Mouse (Mus musculus): ENCODE measurements at regions not wholly inside any gene's neighbourhood (a gene's known extent, or its start where the extent isn't known, plus 50 kb on each side); places are given as distances from the start of the nearest gene placed in this dataset.

GRCm38 (mm10) chr7:134436917-134437316, 51.5 kb upstream of the D7Ertd443e start:
- no peak for DNase-seq (ENCODE audit: low spot score in 2 of 2)

- DNase-seq (ENCODE audit: low spot score in 2 of 2) = no peak
Measured at GRCm38 (mm10) chr7:134439281-134439680, 53.8 kb upstream of the D7Ertd443e start.

- peak in 1 of 2 experiments; percentile 16 for DNase-seq (ENCODE audit: low spot score in 2 of 2)
Measured at GRCm38 (mm10) chr7:134445008-134445806, 59.7 kb upstream of the D7Ertd443e start.

- DNase-seq (ENCODE audit: low spot score in 2 of 2) = no peak
Measured at GRCm38 (mm10) chr7:134447648-134448202, 62.3 kb upstream of the D7Ertd443e start.

- DNase-seq (ENCODE audit: low spot score in 2 of 2) = peak in 1 of 2 experiments; percentile 53
Measured at GRCm38 (mm10) chr7:134448831-134449230, 63.4 kb upstream of the D7Ertd443e start.

- DNase-seq (ENCODE audit: low spot score in 2 of 2) = no peak
Measured at GRCm38 (mm10) chr7:134462677-134463076, 77.2 kb upstream of the D7Ertd443e start.

GRCm38 (mm10) chr7:134463380-134463779, 77.9 kb upstream of the D7Ertd443e start:
- no peak for DNase-seq (ENCODE audit: low spot score in 2 of 2)

- no peak for DNase-seq (ENCODE audit: low spot score in 2 of 2)
Measured at GRCm38 (mm10) chr7:134467216-134467615, 81.8 kb upstream of the D7Ertd443e start.

GRCm38 (mm10) chr7:134471286-134471685, 85.8 kb upstream of the D7Ertd443e start:
- DNase-seq (ENCODE audit: low spot score in 2 of 2) = no peak

GRCm38 (mm10) chr7:134491326-134491725, 105.9 kb upstream of the D7Ertd443e start:
- DNase-seq (ENCODE audit: low spot score in 2 of 2) = no peak

- DNase-seq (ENCODE audit: low spot score in 2 of 2) = no peak
Measured at GRCm38 (mm10) chr7:134497219-134497618, 111.8 kb upstream of the D7Ertd443e start.

- DNase-seq (ENCODE audit: low spot score in 2 of 2) = no peak
Measured at GRCm38 (mm10) chr7:134497870-134498269, 112.4 kb upstream of the D7Ertd443e start.

GRCm38 (mm10) chr7:134498716-134499115, 113.3 kb upstream of the D7Ertd443e start:
- no peak for DNase-seq (ENCODE audit: low spot score in 2 of 2)

- DNase-seq (ENCODE audit: low spot score in 2 of 2) = no peak
Measured at GRCm38 (mm10) chr7:134499429-134499828, 114.0 kb upstream of the D7Ertd443e start.

- no peak for DNase-seq (ENCODE audit: low spot score in 2 of 2)
Measured at GRCm38 (mm10) chr7:134500210-134500609, 114.7 kb upstream of the D7Ertd443e start.

- DNase-seq (ENCODE audit: low spot score in 2 of 2) = no peak
Measured at GRCm38 (mm10) chr7:134501079-134501478, 115.6 kb upstream of the D7Ertd443e start.

- DNase-seq (ENCODE audit: low spot score in 2 of 2) = no peak
Measured at GRCm38 (mm10) chr7:134510333-134510928, 125.0 kb upstream of the D7Ertd443e start.

GRCm38 (mm10) chr7:134519372-134519975, 134.0 kb upstream of the D7Ertd443e start:
- DNase-seq (ENCODE audit: low spot score in 2 of 2) = no peak

GRCm38 (mm10) chr7:134523897-134524296, 138.4 kb upstream of the D7Ertd443e start:
- DNase-seq (ENCODE audit: low spot score in 2 of 2) = no peak

GRCm38 (mm10) chr7:134525041-134525440, 139.6 kb upstream of the D7Ertd443e start:
- no peak for DNase-seq (ENCODE audit: low spot score in 2 of 2)

GRCm38 (mm10) chr7:134525461-134525860, 140.0 kb upstream of the D7Ertd443e start:
- DNase-seq (ENCODE audit: low spot score in 2 of 2) = no peak

- DNase-seq (ENCODE audit: low spot score in 2 of 2) = no peak
Measured at GRCm38 (mm10) chr7:134527351-134527750, 141.9 kb upstream of the D7Ertd443e start.

Data from urinary bladder, postnatal 4 days (tissue).